Mouse (Mus musculus) splenic B cell, adult 2 months (primary cell): ENCODE data around the gene Ttll11.

ENCODE experiments used
- DNase-seq: peaks from one replicate; pipeline ENCODE4 v3.0.0-alpha.2; 2011; ENCODE audit warnings: low read depth, low spot score
- H3K27me3 ChIP-seq: 2 replicates; pipeline ENCODE4 v1.6.1; 2012; ENCODE audit warnings: mild to moderate bottlenecking, low read length, moderate library complexity, mixed read lengths; ENCODE audit not compliant: control insufficient read depth, poor library complexity, insufficient read depth, severe bottlenecking
- H3K36me3 ChIP-seq: 2 replicates; pipeline ENCODE4 v1.6.1; 2012; ENCODE audit warnings: mild to moderate bottlenecking, low read length, moderate library complexity, mixed read lengths; ENCODE audit not compliant: control insufficient read depth, poor library complexity, insufficient read depth, severe bottlenecking

Ttll11 gene

DNA sequence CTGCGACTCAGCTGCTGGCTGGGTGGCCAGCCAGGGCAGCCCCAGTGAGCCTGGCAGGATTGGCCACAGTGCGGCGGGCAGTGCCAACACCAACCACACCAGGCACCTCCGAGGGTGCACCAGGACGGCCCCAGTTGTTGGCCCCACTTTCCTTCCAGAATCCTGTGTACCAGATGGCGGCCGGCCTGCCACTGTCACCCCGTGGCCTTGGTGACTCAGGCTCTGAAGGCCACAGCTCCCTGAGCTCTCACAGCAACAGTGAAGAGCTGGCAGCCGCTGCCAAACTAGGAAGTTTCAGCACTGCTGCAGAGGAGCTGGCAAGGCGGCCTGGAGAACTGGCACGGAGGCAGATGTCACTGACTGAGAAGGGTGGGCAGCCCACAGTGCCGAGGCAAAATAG is 259.6 kb downstream of the Ttll11 start:
- DNase-seq: no peak
- no peaks in the 10 kb centered on the region for H3K36me3 ChIP-seq
- H3K27me3 ChIP-seq: no peaks in the 10 kb centered on the region

DNA sequence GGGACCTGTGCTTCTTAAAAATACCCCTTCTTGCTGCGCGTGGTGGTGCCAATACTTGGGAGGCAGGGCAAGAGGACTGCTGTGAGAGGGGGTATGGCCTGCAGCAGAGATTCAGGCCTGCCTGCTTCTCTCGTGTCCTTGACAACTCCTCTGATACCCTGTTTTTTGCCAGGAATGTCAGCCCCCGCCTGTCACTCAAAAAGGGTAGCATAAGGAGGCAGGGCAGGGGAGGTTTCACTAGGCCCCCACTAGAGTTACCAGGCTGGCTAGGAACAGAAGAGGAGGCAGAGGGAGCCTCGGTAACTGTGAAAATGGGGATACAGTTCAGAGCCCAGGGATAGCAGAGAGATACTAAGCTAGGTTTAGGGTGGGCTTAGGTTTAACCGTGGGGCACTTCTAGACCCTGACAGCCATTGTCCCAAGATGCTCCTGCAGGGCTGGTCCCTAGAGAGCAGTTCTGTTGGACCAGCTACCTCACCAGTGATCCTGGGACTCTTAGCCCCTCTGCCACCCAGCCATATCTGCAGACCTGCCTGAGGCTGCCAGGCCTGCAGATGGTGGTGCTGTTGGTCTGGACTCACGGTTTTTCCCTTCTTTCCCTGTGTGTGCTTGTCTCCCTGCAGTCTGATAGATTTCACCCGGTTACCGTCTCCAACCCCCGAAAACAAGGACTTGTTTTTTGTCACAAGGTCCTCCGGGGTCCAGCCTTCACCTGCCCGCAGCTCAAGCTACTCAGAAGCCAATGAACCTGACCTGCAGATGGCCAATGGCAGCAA is 260.3 kb downstream of the Ttll11 start:
- no peaks in the 10 kb centered on the region for H3K36me3 ChIP-seq
- no peak for DNase-seq
- H3K27me3 ChIP-seq: no peaks in the 10 kb centered on the region

DNA sequence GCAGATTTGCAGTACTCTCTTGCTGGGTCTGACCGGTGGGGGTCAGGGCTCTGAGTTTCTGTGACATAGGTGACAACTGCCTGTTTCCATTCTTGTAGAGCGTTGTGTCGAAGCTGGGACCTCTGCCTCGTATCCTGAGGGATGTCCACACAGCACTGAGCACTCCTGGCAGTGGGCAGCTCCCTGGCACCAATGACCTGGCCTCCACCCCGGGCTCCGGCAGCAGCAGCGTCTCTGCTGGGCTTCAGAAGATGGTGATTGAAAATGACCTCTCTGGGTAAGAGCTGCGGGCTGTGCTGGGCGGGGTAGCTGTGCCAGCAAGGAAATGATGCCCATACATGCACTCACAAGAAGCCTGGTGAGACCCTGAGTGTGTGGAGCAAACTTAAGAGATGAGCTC is 261.1 kb downstream of the Ttll11 start:
- Histone ChIP-seq H3K27me3 (no peaks in the 10 kb centered on the region), H3K36me3 (no peaks in the 10 kb centered on the region)
- no peak for DNase-seq

DNA sequence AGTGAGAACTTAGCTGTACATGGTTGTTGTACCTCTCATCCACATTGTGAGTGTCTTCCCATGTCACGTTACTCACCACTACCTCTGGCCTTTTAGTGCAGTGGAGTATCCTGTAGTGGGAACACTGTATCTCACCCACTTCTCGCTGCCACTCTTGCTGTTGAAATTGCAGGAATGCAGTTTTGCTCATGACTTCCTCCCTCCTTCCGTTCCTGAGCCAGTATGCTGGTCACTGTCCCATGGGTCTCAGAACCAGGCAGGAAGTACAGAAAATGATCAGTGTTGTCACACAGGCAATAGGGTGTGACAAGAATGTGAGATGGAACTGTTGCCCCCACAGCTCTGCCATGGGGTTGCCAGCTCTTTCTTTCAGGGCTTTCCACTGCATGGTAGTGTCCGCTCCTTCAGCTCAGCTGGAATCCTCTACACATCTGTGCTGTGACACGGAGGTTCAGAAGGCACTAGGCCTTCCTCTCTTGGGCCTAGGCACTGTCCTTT is 261.7 kb downstream of the Ttll11 start:
- H3K36me3 ChIP-seq: no peaks in the 10 kb centered on the region
- peak; percentile 28 for DNase-seq
- H3K27me3 ChIP-seq: no peaks in the 10 kb centered on the region

DNA sequence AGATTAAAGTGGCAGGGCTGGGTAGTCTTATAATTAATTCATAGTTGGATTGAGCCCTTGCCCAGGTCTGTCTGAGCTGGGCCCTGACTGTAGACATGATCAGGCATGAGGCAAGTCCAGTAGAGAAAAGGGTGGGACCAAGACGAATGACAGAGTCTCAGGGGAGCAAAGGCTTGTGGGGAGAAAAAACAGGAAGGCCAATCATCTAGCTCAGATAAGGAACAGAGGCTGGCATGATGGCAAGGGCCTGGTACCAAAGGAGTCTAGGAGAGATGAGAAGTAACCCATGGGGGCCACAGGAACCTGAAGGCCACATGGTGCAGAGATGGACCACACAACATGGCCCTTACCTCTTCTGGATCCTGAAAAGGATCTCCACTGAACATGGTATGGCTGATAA is 263.5 kb downstream of the Ttll11 start:
- DNase-seq: no peak
- H3K27me3 ChIP-seq: no peaks in the 10 kb centered on the region
- H3K36me3 ChIP-seq: no peaks in the 10 kb centered on the region

DNA sequence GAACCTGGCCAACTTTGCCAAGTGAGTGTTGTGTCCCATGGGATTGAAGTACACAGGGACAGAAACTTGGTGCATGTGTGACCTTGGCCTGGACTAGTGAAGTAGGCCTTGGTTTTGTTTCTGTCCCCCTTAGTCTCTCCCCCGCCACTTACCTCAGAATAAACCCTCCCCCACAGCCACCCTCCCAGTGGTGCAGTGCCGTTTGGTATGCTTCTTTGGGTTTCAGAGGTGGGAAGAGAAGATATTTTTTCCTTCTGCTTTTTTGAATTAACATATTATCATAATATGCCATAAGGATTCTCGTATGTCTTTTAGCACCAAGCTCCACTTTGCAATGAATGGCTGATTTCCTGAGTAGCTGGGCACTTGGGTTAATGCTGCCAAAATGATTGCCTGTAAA is 264.2 kb downstream of the Ttll11 start:
- Histone ChIP-seq H3K27me3 (no peaks in the 10 kb centered on the region), H3K36me3 (no peaks in the 10 kb centered on the region)
- no peak for DNase-seq

DNA sequence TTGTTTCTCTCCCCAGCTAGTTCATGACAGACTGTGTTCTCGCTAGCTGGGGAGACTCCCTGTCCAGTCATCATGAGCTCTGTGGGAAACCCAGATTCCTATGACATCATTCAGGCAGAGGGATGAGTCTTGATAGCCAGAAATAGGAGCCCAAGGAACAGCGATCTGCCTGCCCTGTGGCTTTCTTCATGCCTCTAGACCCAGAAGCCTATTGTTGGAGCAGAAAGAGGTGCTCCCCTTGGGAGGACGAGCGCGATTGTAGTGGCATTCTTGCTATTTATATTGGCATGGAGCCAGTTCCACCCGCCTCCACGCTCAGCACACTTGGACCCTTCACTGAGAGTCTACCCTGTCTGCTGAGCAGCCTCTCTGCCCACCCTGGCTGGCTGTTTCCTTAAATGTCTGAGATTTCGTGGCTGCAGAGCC is 265.0 kb downstream of the Ttll11 start:
- H3K36me3 ChIP-seq: no peaks in the 10 kb centered on the region
- no peak for DNase-seq
- no peaks in the 10 kb centered on the region for H3K27me3 ChIP-seq

DNA sequence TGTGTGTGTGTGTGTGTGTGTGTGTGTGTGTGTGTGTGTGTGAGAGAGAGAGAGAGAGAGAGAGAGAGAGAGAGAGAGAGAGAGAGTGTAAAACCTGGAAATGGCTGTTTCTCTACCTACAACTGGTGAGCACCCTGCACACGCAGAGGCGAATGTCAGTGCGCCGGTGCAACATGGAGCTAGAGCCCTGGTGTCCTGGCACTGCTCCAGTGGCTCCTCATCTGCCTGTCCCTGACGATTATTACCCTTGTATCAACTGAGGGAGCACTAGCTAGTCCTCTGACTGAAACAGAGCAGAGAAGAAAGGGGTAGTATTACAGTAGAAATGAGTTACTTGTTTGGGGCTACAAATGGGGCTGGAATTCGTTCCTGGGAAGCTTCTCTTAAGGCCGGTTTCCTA is 266.3 kb downstream of the Ttll11 start:
- H3K36me3 ChIP-seq: no peaks in the 10 kb centered on the region
- H3K27me3 ChIP-seq: no peaks in the 10 kb centered on the region
- DNase-seq: no peak

DNA sequence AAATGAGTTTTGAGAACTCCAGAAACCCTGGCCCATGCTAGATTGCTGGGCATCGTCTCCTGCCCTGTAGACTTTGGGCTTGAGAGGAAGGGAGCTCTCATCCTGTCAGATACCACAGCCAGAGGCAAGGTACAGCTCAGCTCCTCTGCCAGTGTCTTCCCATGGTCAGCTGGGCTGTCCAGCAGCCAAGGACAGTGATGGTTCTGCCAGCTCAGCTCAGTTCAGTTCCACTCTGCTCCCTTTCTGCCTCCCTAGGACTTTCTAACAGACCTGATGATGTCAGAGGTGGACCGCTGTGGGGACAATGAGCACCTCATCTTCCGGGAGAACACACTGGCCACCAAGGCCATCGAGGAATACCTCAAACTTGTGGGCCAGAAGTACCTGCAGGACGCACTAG is 267.1 kb downstream of the Ttll11 start:
- H3K36me3 ChIP-seq: no peaks in the 10 kb centered on the region
- no peaks in the 10 kb centered on the region for H3K27me3 ChIP-seq
- DNase-seq: no peak

DNA sequence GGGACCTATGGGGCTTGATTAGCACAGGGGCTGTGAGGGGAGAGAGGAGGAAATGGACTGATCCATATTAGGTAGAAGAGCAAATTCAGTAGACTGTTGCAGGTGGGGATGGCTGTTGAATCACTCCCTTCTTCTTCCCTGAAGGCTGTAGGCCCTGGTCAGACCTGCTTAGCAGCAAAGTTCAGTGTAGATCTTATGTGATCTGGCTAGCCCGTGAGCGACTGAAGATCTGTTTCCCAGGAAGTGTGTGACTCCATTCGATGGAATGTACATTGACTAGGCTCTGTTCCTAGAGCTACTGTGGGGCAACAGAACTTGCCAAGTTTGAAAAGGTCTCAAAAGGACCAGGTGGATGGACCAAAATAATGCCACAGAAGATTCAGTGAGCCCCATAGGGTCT is 276.5 kb downstream of the Ttll11 start:
- Histone ChIP-seq H3K27me3 (no peaks in the 10 kb centered on the region), H3K36me3 (no peaks in the 10 kb centered on the region)
- DNase-seq: no peak

DNA sequence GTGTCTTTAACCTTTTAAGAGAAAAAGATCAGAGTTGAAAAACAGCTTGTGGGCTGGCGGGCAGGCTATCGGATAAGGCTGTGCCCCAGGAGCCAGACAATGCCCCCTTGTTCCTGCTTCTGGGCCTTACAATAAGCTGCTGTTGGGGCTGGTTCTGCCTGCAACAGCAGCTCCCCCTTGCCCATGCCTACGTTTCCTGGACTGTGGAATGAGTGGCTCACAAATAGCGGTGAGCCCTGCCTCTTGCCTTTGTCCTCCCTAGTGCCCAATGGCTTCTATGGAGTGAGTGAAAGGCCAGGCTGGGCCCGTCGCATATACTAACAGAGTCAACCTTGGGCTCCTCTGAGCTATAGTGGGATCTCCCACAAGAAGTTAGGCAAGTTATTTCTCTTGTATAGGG is 277.1 kb downstream of the Ttll11 start:
- no peak for DNase-seq
- H3K27me3 ChIP-seq: no peaks in the 10 kb centered on the region
- H3K36me3 ChIP-seq: no peaks in the 10 kb centered on the region

DNA sequence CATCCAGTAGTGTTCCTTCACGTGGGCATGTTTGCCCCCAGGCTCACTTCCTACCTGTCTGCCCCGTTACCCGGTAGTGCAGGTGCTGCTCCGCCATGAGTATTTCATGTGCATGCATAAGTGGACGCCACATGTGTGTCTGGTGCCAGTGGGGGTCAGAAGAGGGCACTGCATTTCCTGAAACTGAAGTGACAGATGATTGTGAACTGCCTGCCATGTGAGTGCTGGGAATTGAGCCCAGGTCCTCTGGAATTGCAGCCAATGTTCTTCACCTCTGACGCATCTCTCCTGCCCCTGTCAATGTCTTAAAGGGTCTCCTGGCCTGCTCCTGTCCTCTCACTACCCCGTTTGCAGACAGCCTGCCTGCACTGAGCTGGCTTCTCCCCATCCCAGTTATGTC is 277.7 kb downstream of the Ttll11 start:
- H3K27me3 ChIP-seq: no peaks in the 10 kb centered on the region
- DNase-seq: no peak
- H3K36me3 ChIP-seq: no peaks in the 10 kb centered on the region
